Mouse (Mus musculus) kidney, embryonic 14.5 days (tissue): ENCODE results near the gene Zbtb5. TPM values are rescaled to one million over a fixed set of nuclear protein-coding genes. Genes with fewer than 3 reads are reported as not detected.

Experiments used
- ATAC-seq: fragments of 200-750 bp; cut with Nextera tagmentation; 2 replicates; pipeline ENCODE4 v1.8.0; 2017; ENCODE audit warnings: moderate number of reproducible peaks, mild to moderate bottlenecking, moderate TSS enrichment, moderate library complexity; ENCODE audit not compliant: low FRiP score, low TSS enrichment
- H3K27ac ChIP-seq: fragments of 300-500 bp; sonication (generic); 2 replicates; pipeline ENCODE4 v1.5.1; 2014; ENCODE audit warnings: low read depth, mild to moderate bottlenecking, low read length, moderate library complexity, mixed read lengths
- H3K27me3 ChIP-seq: fragments of 300-500 bp; sonication (generic); 2 replicates; pipeline ENCODE4 v1.6.1; 2014; ENCODE audit warnings: mild to moderate bottlenecking, low read length; ENCODE audit not compliant: control insufficient read depth, insufficient read depth
- H3K36me3 ChIP-seq: fragments of 300-500 bp; sonication (generic); 2 replicates; pipeline ENCODE4 v1.6.1; 2014; ENCODE audit warnings: low read length, mixed read lengths; ENCODE audit not compliant: control insufficient read depth, insufficient read depth
- H3K4me1 ChIP-seq: fragments of 300-500 bp; sonication (generic); 2 replicates; pipeline ENCODE4 v1.6.1; 2014; ENCODE audit warnings: low read length, mixed read lengths; ENCODE audit not compliant: control insufficient read depth, insufficient read depth
- H3K4me2 ChIP-seq: fragments of 300-500 bp; sonication (generic); replicated peaks from 2 replicates; pipeline ENCODE4 v1.6.1; 2014; ENCODE audit warnings: low read depth, mild to moderate bottlenecking, low read length
- H3K4me3 ChIP-seq: fragments of 300-500 bp; sonication (generic); 2 replicates; pipeline ENCODE4 v1.5.1; 2014; ENCODE audit warnings: mild to moderate bottlenecking, low read length
- H3K9ac ChIP-seq: fragments of 300-500 bp; sonication (generic); 2 replicates; pipeline ENCODE4 v1.6.1; 2014; ENCODE audit warnings: low read depth, mild to moderate bottlenecking, low read length, moderate library complexity
- H3K9me3 ChIP-seq: fragments of 300-500 bp; sonication (generic); 2 replicates; pipeline ENCODE4 v1.6.1; 2016; ENCODE audit warnings: low read length; ENCODE audit not compliant: control insufficient read depth
- WGBS: fragments of 180-500 bp; shearing (Covaris S2); extraction: QIAGEN DNeasy Blood & Tissue Kit; methylation state at CpG from one replicate; pipeline ENCODE4 v1.1.7; 2014; 5-methylcytosine and 5-hydroxymethylcytosine counted together
- polyA plus RNA-seq: library from polyadenylated mRNA; unstranded; fragments of >200 nt; fragmentation: Nextera tagmentation; extraction: Ambion mirVana; gene quantifications from 2 replicates; pipeline ENCODE4 v1.2.1, GENCODE M21; 2014

Gene Zbtb5
- polyA plus RNA-seq, 1 experiment from 2014 or later: 27.2 TPM

DNA sequence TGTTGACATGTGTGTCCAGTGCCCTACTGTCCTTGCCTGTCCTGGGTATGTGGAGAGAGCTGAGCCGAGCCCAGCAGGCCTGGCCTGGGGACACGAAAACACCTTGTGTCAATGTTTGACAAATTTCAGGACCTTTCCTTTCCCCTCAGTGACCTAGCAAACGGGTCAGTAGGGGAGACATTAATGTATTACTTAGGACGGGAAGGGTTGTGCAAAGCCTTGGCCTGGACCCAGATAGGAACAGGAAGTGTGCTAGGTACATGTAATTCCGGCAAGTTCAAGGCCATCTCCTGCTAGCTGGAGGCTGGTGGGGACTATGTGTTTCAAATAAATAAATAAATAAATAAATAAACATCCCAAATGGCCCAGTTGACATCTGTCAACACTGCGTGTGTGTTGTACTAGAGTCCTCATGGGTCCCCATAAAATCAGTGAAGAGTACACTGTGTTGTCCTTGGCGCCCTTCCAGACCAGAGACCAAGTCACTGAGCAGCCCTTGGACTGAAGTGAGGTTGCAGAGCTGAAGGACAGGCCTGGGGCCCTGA is 32.3 kb downstream of the Zbtb5 start:
- peaks cover 6% of the 10 kb centered on the region; the same call in 1 of the 2 replicates for H3K36me3 ChIP-seq
- peaks cover 6% of the 10 kb centered on the region; the same call in 1 of the 2 replicates for H3K4me1 ChIP-seq
- no peak overlapping the region for H3K9ac ChIP-seq
- no peaks in the 10 kb centered on the region for H3K27me3 ChIP-seq
- no peak overlapping the region for H3K4me3 ChIP-seq
- 47% methylated on average over 7 of the region's 7 CpGs for WGBS
- H3K27ac ChIP-seq: no peak overlapping the region
- H3K4me2 ChIP-seq: no peak overlapping the region
- no peaks in the 10 kb centered on the region for H3K9me3 ChIP-seq
- no peak for ATAC-seq

DNA sequence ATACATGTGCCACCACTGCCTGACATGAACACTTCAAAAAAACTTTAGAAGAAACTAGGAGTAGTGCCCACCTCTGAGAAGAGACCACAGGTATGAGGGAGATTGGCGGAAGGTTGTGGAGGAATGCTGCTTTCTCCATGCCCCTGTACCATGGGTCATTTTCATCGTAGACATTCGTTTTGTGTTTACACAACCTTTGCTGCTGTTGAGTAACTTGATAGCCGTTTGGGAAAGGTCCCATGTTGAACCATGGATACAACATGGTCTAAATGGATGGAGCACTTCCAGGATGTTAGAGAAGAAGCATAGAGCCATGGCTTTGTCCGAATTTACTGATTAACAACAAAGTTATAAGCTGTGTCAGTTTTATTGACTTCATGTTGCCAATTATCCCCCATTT is 34.0 kb downstream of the Zbtb5 start:
- ATAC-seq: no peak
- Histone ChIP-seq H3K27ac (no peak overlapping the region), H3K4me2 (no peak overlapping the region), H3K9ac (no peak overlapping the region), H3K36me3 (no peaks in the 10 kb centered on the region), H3K4me1 (peaks cover 10% of the 10 kb centered on the region), H3K4me3 (no peak overlapping the region), H3K9me3 (no peaks in the 10 kb centered on the region), H3K27me3 (no peaks in the 10 kb centered on the region)
- 59% methylated on average over 5 of the region's 5 CpGs for WGBS

DNA sequence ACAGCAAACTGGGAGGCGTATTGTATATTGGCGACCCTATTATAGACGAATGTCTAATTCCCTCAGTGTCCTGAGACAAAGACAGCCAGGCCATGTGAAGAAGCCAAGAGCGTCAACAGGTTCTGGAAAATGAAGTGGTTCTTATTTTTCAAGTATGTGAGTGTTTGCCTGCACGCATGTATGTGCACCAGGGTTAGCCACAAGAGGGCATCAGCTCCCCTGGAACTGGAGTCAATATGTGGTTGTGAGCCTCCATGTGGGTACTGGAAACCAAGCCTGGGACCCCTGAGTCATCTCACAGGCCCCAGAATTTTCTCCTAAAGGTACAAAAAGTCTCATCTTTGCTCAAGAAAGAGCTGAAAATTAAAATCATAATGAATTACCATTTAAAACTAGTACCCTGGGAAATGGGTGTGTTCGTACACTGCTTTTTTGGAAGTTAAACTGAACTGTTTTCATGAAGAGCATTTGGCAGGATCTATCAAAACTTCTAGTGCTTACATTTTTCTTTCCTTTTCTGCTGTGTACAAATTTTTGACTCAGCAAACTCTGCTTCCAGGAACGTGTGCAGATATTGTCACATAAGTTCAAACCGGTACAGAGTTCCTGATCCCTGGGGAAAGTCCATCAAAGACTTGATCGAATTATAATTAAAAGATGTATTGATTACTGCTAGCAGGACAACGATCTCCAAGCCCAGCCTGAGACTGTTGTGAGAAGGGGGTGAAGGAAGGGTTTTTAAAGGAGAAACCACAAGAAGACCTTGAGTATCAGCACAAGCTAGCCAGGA is 35.1 kb downstream of the Zbtb5 start:
- H3K4me3 ChIP-seq: no peak overlapping the region
- H3K4me1 ChIP-seq: peaks cover 4% of the 10 kb centered on the region
- no peaks in the 10 kb centered on the region for H3K27me3 ChIP-seq
- no peaks in the 10 kb centered on the region for H3K36me3 ChIP-seq
- H3K9ac ChIP-seq: no peak overlapping the region
- H3K9me3 ChIP-seq: no peaks in the 10 kb centered on the region
- no peak for ATAC-seq
- 89% methylated on average over 10 of the region's 10 CpGs for WGBS
- H3K27ac ChIP-seq: no peak overlapping the region
- no peak overlapping the region for H3K4me2 ChIP-seq

DNA sequence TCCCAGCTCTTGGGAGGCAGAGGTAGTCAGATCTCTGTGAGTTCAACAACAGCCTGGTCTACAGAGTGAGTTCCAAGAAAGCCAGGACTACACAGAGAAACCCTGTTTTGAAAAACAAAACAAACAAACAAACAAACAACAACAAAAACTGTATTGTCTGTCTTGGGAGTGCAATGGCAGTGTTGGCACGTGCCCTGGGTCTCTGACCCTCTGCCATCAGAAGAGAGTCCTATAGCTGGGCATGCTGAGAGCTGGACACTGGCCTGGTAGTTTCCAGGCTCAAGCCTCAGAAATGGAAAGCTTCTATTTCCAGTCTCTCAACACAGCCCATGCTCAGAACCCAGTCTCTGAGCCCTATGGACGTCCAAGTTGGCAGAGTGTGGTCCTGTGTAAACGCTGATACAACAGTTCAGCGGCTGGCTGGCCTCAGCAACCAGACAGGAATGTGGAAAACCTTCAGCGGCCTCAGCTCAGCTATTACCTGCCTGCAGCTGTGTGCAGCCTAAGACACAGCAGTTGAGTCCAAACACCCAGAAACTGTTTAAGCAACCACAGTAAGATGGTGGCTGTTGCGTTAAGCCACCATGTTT is 36.1 kb downstream of the Zbtb5 start:
- Histone ChIP-seq H3K4me2 (no peak overlapping the region), H3K4me1 (peaks cover 4% of the 10 kb centered on the region), H3K9ac (no peak overlapping the region), H3K36me3 (no peaks in the 10 kb centered on the region), H3K27me3 (no peaks in the 10 kb centered on the region), H3K27ac (no peak overlapping the region), H3K4me3 (no peak overlapping the region), H3K9me3 (no peaks in the 10 kb centered on the region)
- no peak for ATAC-seq
- WGBS: 72% methylated on average over 6 of the region's 6 CpGs

DNA sequence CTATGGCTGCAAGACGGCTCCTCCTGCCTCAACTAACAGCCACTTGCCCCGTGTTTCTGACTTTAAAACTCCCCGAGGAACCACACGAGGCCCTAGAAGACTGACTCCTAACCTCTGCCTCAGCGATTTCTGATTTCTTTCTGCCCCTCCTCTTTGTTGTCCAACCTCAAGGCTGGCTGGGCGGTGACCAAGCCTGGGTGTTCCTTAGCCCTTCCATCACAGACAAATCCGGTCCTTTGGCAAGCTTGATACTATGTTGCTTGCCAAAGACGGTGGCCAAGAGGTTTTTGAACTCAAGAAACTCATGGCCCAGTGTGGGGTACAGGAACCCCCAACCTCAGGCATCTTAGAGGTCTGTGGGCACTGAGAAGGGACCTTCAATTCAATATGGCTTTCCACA is 37.9 kb downstream of the Zbtb5 start:
- ATAC-seq: no peak
- Histone ChIP-seq H3K27ac (no peak overlapping the region), H3K4me3 (no peak overlapping the region), H3K4me2 (no peak overlapping the region), H3K9me3 (no peaks in the 10 kb centered on the region), H3K9ac (no peak overlapping the region), H3K27me3 (no peaks in the 10 kb centered on the region), H3K36me3 (no peaks in the 10 kb centered on the region), H3K4me1 (peaks cover 4% of the 10 kb centered on the region)
- WGBS: 70% methylated on average over 8 of the region's 8 CpGs

DNA sequence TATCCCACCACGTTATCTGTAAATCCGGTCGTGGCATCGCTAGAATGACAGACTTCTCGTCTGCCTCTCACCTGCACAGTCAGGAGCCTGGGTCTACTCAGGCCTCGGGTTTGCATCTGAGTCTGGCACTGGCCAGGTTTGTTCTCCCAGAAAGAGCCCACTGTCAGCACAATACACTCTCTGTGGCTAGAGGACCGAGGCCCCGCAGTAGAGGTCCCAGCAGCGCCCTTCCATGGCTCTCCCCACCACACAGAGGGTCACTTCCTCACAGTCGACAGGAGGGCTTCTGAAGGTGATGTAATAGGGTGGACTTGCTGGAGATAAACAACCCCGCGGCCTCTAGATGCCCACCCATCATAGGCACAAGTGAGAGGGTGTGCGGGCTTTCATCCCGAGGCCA is 38.3 kb downstream of the Zbtb5 start:
- no peak overlapping the region for H3K27ac ChIP-seq
- peak overlapping the region; percentile 15 for H3K4me2 ChIP-seq
- 0 out of 2 replicates have a peak, but pooled peaks have one; percentile 10 for ATAC-seq
- no peaks in the 10 kb centered on the region for H3K36me3 ChIP-seq
- no peak overlapping the region; the same call in 1 of the 2 replicates for H3K9ac ChIP-seq
- no peaks in the 10 kb centered on the region for H3K27me3 ChIP-seq
- whole genome bisulfite sequencing: 58% methylated on average over 14 of the region's 14 CpGs
- no peaks in the 10 kb centered on the region for H3K9me3 ChIP-seq
- no peak overlapping the region; the same call in 1 of the 2 replicates for H3K4me3 ChIP-seq
- H3K4me1 ChIP-seq: peaks cover 4% of the 10 kb centered on the region

DNA sequence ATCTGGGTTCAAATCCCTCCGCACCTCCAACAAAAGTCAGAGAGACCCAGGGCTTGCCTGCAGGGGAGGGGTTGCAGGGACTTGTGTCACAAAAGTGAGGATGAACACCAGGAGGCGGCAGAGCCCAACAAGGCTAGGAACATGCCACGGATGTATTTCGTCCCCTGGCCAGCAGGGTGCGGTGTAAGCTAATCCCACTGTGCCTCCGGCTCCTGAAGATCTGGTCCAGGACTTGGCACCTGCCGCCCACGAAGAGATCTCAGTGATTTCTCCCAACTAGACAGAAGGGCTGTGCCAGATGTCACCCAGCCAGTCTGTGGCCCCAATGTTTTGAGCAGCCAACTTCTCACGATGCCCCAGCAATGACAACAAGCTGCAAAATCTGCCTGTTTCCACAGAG is 38.8 kb downstream of the Zbtb5 start:
- no peak overlapping the region; the same call in 1 of the 2 replicates for H3K9ac ChIP-seq
- 12% methylated on average over 9 of the region's 9 CpGs for WGBS

DNA sequence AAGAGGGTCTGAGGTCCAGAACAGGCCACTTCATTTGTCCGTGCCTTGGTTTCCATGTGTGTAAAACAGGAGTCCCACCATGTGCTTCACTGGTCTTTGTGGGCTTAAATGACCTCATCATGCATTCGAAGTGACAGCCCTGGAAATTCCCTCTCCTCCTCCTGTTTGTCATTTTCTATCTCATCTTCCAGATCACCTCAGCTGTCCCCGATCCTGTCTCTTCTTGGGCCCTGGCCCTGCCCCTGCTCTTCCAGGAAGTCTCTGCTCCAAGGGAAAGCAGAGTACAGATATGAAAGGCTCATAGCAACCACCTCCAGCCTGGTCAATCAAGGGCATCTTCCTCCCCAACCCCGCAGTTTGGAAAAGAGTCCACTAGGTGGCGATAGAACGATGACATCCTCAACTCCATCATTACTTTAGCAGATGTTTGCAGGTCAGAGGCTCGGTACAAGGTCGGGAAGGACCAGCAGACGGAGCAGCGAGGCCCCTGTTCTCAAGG is 41.6 kb downstream of the Zbtb5 start:
- ATAC-seq: 0 out of 2 replicates have a peak, but pooled peaks have one; percentile 6
- 20% methylated on average over 10 of the region's 10 CpGs for WGBS

More for the DNA sequence above, 38.8 kb downstream of the Zbtb5 start:
- Histone ChIP-seq H3K4me2 (peak overlapping the region; percentile 15), H3K27me3 (no peaks in the 10 kb centered on the region), H3K4me3 (no peak overlapping the region; the same call in 1 of the 2 replicates), H3K36me3 (no peaks in the 10 kb centered on the region), H3K27ac (no peak overlapping the region), H3K9me3 (no peaks in the 10 kb centered on the region), H3K4me1 (peaks cover 4% of the 10 kb centered on the region)
- peak; percentile 46; the same call in 1 of the 2 replicates for ATAC-seq

DNA sequence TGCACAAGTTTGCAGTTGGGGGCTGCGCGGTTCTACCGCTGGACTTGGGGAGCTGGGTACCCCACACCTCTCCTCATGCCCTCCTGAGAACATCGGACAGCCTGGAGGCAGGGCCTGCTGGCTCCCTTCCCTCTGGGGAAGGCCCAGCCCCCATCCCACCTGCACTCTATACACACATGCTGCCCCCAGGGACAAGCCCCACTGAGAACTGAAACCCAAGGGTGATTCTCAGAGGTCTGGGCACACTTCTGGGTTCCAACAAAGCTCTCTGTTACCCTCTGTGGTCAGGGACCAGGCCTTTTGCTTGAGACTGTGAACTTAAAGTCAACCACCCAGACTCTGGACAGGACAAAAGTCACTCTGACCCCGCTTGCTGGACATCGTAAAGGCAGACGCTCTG is 42.2 kb downstream of the Zbtb5 start:
- WGBS: 93% methylated on average over 7 of the region's 7 CpGs
- no peak for ATAC-seq
- no peaks in the 10 kb centered on the region for H3K9me3 ChIP-seq

More for the DNA sequence above, 41.6 kb downstream of the Zbtb5 start:
- Histone ChIP-seq H3K27ac (no peak overlapping the region), H3K4me3 (no peak overlapping the region), H3K9ac (no peak overlapping the region), H3K36me3 (no peaks in the 10 kb centered on the region), H3K27me3 (no peaks in the 10 kb centered on the region), H3K4me2 (no peak overlapping the region), H3K9me3 (no peaks in the 10 kb centered on the region), H3K4me1 (peaks cover 4% of the 10 kb centered on the region)

More for the DNA sequence above, 42.2 kb downstream of the Zbtb5 start:
- Histone ChIP-seq H3K4me3 (no peak overlapping the region), H3K4me1 (peaks cover 4% of the 10 kb centered on the region), H3K27me3 (no peaks in the 10 kb centered on the region), H3K27ac (no peak overlapping the region), H3K36me3 (no peaks in the 10 kb centered on the region), H3K9ac (no peak overlapping the region), H3K4me2 (no peak overlapping the region)
